Mouse (Mus musculus): ENCODE measurements around the gene Clca4a. TPM values are rescaled to one million over a fixed set of nuclear protein-coding genes. Genes with fewer than 3 reads are reported as not detected.

Clca4a gene
- polyA plus RNA-seq (2012; rRNA removed), result 30.6 and 40.7 TPM in 2 replicates

DNA sequence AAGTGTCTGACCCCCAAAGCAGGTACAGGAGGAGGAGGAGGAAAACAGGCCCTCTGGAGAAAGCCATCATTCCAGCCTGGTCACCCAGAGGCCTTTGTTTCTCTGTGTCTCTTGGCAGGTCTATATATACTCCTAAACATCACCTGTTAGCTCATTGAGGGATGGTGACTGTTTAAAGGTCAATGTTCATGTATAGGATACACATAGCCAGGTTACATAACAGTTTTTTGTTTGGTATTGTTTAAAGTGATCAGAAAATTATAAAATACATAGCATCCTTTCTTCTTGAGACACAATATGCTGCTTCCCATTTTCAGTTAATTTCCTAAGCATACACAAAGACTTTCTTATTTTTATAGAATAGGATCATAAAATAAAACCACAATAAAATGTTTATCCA is at the start of gene Clca4a:
TSS of gene Clca4a (minus strand) at position 101 of the 400 bp plus-strand sequence.

DNA sequence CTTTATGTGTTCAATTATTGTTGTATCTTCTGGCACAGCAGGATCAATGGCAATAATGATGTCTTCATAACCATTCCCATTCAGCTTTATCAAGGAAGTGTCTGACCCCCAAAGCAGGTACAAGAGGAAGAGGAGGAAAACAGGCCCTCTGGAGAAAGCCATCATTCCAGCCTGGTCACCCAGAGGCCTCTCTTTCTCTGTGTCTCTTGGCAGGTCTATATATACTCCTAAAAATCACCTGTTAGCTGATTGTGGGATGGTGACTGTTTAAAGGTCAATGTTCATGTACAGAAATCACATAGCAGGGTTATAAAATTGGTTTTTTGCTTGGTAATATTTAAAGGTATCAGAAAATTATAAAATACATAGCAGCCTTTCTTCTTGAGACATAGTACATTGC is 42.5 kb downstream of the Clca4a start, which contains the start of gene Clca4b:
TSS of gene Clca4b (minus strand) at position 195 of the 400 bp plus-strand sequence.

Other genes with a start within 250 kb of the Clca4a start
- 1.6 and 2.2 TPM in 2 replicates for gene Clca3a1, start 214.1 kb downstream of the Clca4a start, polyA plus RNA-seq (2012; rRNA removed)
- gene Clca3a2, start 155.6 kb downstream of the Clca4a start, polyA plus RNA-seq (2012; rRNA removed), result 4.7 and 7.1 TPM in 2 replicates
- gene Clca3b, start 125.7 kb downstream of the Clca4a start, polyA plus RNA-seq (2012; rRNA removed), result 40.5 and 79.3 TPM in 2 replicates
- gene Clca4b, start 42.5 kb downstream of the Clca4a start, polyA plus RNA-seq (2012; rRNA removed), result 0.29 and 0.52 TPM in 2 replicates
- gene Clca1, start 57.7 kb upstream of the Clca4a start, polyA plus RNA-seq (2012; rRNA removed), result 661 and 673 TPM in 2 replicates
- 0.15 and 0.31 TPM in 2 replicates for gene Clca2, start 124.4 kb upstream of the Clca4a start, polyA plus RNA-seq (2012; rRNA removed)
- 1.4 and 1.9 TPM in 2 replicates for gene Odf2l, start 143.5 kb upstream of the Clca4a start, polyA plus RNA-seq (2012; rRNA removed)